Comparison of ENCODE assay signal across 8 mouse cellular contexts in genomic region chr4:155133658-155134417, GRCm38 (mm10). TPM values are rescaled to one million over a fixed set of nuclear protein-coding genes. Genes with fewer than 3 reads are reported as not detected.
A peak's percentile ranks its signal among the peaks of the same experiment; 100 is the strongest.
DNase-seq lines count a peak whose midpoint lies in the region; ATAC-seq lines count a peak whose summit lies in the region.

No protein-coding gene starts in this region.

- WGBS in heart, embryonic 12.5 days, result 15% methylated on average over 20 of the region's 20 CpGs
- 15% methylated on average over 20 of the region's 20 CpGs for WGBS in limb, embryonic 11.5 days

- no peaks in the 10 kb centered on the region for H3K36me3 ChIP-seq in heart, embryonic 12.5 days
- H3K36me3 ChIP-seq in limb, embryonic 11.5 days (ENCODE audit: control insufficient read depth, insufficient read depth, low read length), result no peaks in the 10 kb centered on the region

- peak overlapping the region; percentile 94 for H3K27ac ChIP-seq in heart, embryonic 12.5 days (ENCODE audit: poor library complexity, severe bottlenecking)
- peak overlapping the region; percentile 77 for H3K27ac ChIP-seq in limb, embryonic 11.5 days (replicated peaks; ENCODE audit: low read depth, low read length)

- peak overlapping the region; percentile 45 for H3K9ac ChIP-seq in heart, embryonic 12.5 days
- H3K9ac ChIP-seq in limb, embryonic 11.5 days (ENCODE audit: low read length), result no peak overlapping the region

- ATAC-seq in heart, embryonic 12.5 days (ENCODE audit: insufficient number of reproducible peaks, low FRiP score), result 0 out of 2 replicates have a peak, but pooled peaks have one; percentile 23
- peak; percentile 44; the same call in 1 of the 2 replicates for ATAC-seq in limb, embryonic 11.5 days (ENCODE audit: insufficient number of reproducible peaks, low FRiP score, low TSS enrichment, low read depth)

- no peak overlapping the region for H3K4me3 ChIP-seq in heart, embryonic 12.5 days
- no peak overlapping the region for H3K4me3 ChIP-seq in limb, embryonic 11.5 days (ENCODE audit: low read depth, low read length)

- peak; percentile 55 for DNase-seq in gastrocnemius, adult 18-20 months (ENCODE audit: low spot score)
- DNase-seq in gastrocnemius, postnatal 36 days, result no peak
- peak; percentile 62 for DNase-seq in adrenal gland, postnatal 14 days
- DNase-seq in limb, embryonic 11.5 days (ENCODE audit: low spot score), result peak; percentile 72
- DNase-seq in spleen, postnatal 14 days (ENCODE audit: low spot score in 2 of 2), result no peak
- DNase-seq in left cerebral cortex, adult 8-10 months (ENCODE audit: low spot score in 2 of 2), result no peak
- DNase-seq in right cerebral cortex, postnatal 14 days, result no peak

- peaks cover 81% of the 10 kb centered on the region for H3K4me1 ChIP-seq in heart, embryonic 12.5 days (replicated peaks)
- peaks cover 42% of the 10 kb centered on the region for H3K4me1 ChIP-seq in limb, embryonic 11.5 days (ENCODE audit: control insufficient read depth, insufficient read depth, low read length)

- intact Hi-C loops in gastrocnemius, postnatal 36 days (cut with DNase I), result no loop called here

- no peaks in the 10 kb centered on the region for H3K9me3 ChIP-seq in heart, embryonic 12.5 days (replicated peaks)
- H3K9me3 ChIP-seq in limb, embryonic 11.5 days (ENCODE audit: control insufficient read depth, low read length), result no peaks in the 10 kb centered on the region

- H3K4me2 ChIP-seq in heart, embryonic 12.5 days, result peak overlapping the region; percentile 17
- no peak overlapping the region for H3K4me2 ChIP-seq in limb, embryonic 11.5 days (ENCODE audit: low read depth, severe bottlenecking)

- H3K27me3 ChIP-seq in heart, embryonic 12.5 days (replicated peaks), result no peaks in the 10 kb centered on the region
- H3K27me3 ChIP-seq in limb, embryonic 11.5 days (ENCODE audit: control insufficient read depth, insufficient read depth, low read length), result no peaks in the 10 kb centered on the region

RNA-seq across cellular contexts. Expression of gene Morn1, which starts 47.5 kb away (rescaled TPM):
- total RNA-seq in gastrocnemius, adult 18-20 months (2021), result 1 to 10 TPM in 1 of 2 experiments, under 1 TPM in 1; 1.00 to 1.9 TPM
- total RNA-seq in gastrocnemius, postnatal 36 days (2021), result 1 to 10 TPM; 1.5 to 1.8 TPM
- 7.3 and 8.3 TPM in 2 replicates for total RNA-seq in adrenal gland, postnatal 14 days (2021)
- 3.1 and 3.9 TPM in 2 replicates for polyA plus RNA-seq in heart, embryonic 12.5 days (2016; fragmentation: Nextera tagmentation; extraction: Ambion mirVana)
- 3.5 and 4.5 TPM in 2 replicates for polyA plus RNA-seq in limb, embryonic 11.5 days (2014; fragmentation: Nextera tagmentation; extraction: Ambion mirVana)
- 10 to 100 TPM; 10.2 to 19.4 (median 12.9) TPM for total RNA-seq in left cerebral cortex, adult 8-10 months (2022)

RNA-seq across cellular contexts. Expression of gene Rer1, which starts 47.7 kb away (rescaled TPM):
- 10 to 100 TPM; 53.0 to 58.0 TPM for total RNA-seq in gastrocnemius, adult 18-20 months (2021)
- total RNA-seq in gastrocnemius, postnatal 36 days (2021), result 10 to 100 TPM; 46.1 to 50.3 TPM
- 86.9 and 97.7 TPM in 2 replicates for total RNA-seq in adrenal gland, postnatal 14 days (2021)
- 136 and 144 TPM in 2 replicates for polyA plus RNA-seq in heart, embryonic 12.5 days (2016; fragmentation: Nextera tagmentation; extraction: Ambion mirVana)
- 137 and 149 TPM in 2 replicates for polyA plus RNA-seq in limb, embryonic 11.5 days (2014; fragmentation: Nextera tagmentation; extraction: Ambion mirVana)
- 10 to 100 TPM; 63.3 to 69.9 (median 64.2) TPM for total RNA-seq in left cerebral cortex, adult 8-10 months (2022)

Comparison
In these comparisons a context has a peak if more than half of its experiments do, and no peak if none do; other contexts are left out.
1. DNase-seq: peak in gastrocnemius, adult 18-20 months (single experiment), adrenal gland, postnatal 14 days (single experiment) and limb, embryonic 11.5 days (single experiment); none in gastrocnemius, postnatal 36 days (0 of 2), spleen, postnatal 14 days (0 of 2), left cerebral cortex, adult 8-10 months (0 of 2) and right cerebral cortex, postnatal 14 days (single experiment).